Mouse (Mus musculus): ENCODE measurements around the gene Wdr75. TPM values are rescaled to one million over a fixed set of nuclear protein-coding genes. Genes with fewer than 3 reads are reported as not detected.

Wdr75 gene
- 62.7 and 66.0 TPM in 2 replicates for polyA plus RNA-seq (2014; fragmentation: Nextera tagmentation; extraction: Ambion mirVana)

DNA sequence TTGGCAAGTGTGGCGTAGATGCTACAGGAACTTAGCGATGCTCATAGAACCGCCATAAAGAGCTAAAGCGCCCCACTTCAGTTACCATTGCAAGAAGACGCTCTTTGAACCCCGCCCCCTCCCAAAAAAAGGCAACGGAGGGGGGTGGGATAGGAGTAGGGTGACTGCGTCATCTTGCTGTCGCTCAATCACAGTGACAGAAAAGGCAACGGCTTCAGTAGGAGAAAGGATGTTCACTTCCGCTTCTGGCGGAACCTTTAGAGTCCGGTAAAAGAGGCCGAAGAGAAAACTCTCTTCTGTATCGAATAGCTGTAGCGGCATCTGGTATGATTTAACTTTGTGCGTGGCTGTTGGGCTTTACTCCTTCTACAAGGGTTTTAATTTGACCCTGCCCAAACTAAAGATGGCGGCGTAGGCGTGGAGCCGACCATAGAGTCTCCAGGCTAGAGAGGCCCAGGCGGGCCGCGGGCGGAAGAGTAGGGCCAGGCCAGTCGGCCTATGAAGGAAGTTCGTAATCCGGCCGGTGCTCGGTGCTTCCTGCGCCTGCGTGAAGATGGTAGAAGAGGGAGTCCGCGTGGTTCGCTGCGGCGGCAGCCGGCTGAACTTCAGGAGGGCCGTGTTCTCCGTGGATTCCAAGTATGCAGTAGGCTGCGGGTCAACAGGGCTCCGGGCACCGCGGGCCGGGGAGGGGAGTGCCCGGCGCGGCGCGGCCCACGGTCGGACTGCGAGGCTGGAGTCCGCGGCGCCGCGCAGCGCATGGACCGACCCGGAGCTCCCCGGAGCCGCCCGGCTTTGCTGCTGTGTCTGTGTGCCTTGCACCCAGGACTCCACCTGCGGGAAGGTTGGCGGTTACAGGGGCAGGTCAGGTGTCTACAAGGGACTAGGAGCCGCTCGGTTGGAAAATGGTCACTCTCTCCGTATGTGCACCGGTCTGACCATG is at the start of gene Wdr75:
Gene Wdr75 (plus strand): TSS at position 198 of the 940 bp plus-strand sequence.
- no peaks in the 10 kb centered on the region for H3K27me3 ChIP-seq (ENCODE audit: control insufficient read depth, insufficient read depth, low read length)
- H3K9me3 ChIP-seq (ENCODE audit: control insufficient read depth, low read length): no peaks in the 10 kb centered on the region
- peaks cover 15% of the 10 kb centered on the region for H3K4me1 ChIP-seq (ENCODE audit: control insufficient read depth, insufficient read depth, low read length)
- ATAC-seq (ENCODE audit: low FRiP score, low TSS enrichment): peak; percentile 99
- under 1% methylated on average over 70 of the region's 70 CpGs for WGBS
- peak within 1 kb of the TSS; percentile 80 for H3K9ac ChIP-seq (replicated peaks; ENCODE audit: low read length)
- peak within 1 kb of the TSS; percentile 85 for H3K4me2 ChIP-seq (ENCODE audit: low read length)
- peak; percentile 98 for DNase-seq
- peak within 1 kb of the TSS; percentile 92 for H3K4me3 ChIP-seq (replicated peaks; ENCODE audit: low read depth, low read length)
- peaks cover 7% of the 10 kb centered on the region for H3K36me3 ChIP-seq (ENCODE audit: control insufficient read depth, insufficient read depth, low read length)
- peak within 1 kb of the TSS; percentile 93 for H3K27ac ChIP-seq (replicated peaks; ENCODE audit: low read depth, low read length)

DNA sequence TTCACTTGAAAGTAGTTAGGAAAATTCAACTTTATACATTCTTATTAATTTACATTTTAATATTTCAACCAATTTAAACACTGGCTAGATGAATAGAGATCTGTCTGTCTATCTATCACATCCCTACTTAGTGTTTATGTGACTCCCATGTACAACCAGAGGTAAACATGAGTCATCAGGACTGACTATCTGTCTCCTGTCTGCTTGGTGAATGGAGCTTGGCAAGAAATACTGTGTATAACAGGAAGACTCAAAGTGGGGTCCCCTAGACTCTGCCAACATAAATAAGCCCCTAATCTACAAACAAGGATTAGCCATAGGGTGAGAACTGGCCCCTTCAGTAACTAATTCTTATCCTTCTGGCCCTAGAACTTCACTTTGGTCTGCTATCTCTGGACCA is 39.1 kb upstream of the Wdr75 start:
- H3K27me3 ChIP-seq (ENCODE audit: control insufficient read depth, insufficient read depth, low read length): no peaks in the 10 kb centered on the region
- no peak overlapping the region for H3K9ac ChIP-seq (replicated peaks; ENCODE audit: low read length)
- H3K27ac ChIP-seq (replicated peaks; ENCODE audit: low read depth, low read length): no peak overlapping the region
- H3K4me3 ChIP-seq (replicated peaks; ENCODE audit: low read depth, low read length): no peak overlapping the region
- H3K36me3 ChIP-seq (ENCODE audit: control insufficient read depth, insufficient read depth, low read length): no peaks in the 10 kb centered on the region
- H3K9me3 ChIP-seq (ENCODE audit: control insufficient read depth, low read length): no peaks in the 10 kb centered on the region
- ATAC-seq (ENCODE audit: low FRiP score, low TSS enrichment): no peak
- no peaks in the 10 kb centered on the region for H3K4me1 ChIP-seq (ENCODE audit: control insufficient read depth, insufficient read depth, low read length)
- no peak overlapping the region for H3K4me2 ChIP-seq (ENCODE audit: low read length)
- DNase-seq: no peak

DNA sequence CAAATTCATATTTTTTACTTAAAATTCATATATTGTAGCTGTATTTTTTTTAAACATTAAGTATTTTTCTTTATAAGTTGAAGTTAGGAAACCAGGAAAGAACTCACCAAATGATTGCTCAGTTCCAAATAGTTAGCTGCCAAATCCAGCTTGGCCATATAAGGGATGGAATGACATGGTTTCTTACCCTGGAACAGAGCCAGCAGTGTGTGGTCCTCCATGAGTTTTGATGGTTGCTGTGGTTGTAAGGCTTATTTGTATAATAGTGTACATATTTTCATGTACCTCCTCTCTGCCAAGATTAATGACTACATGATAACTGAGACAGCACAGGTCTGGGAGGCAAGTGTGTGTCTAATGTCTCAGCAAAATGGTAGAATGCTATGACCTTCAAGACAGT is 38.3 kb upstream of the Wdr75 start:
- ATAC-seq (ENCODE audit: low FRiP score, low TSS enrichment): no peak
- H3K9ac ChIP-seq (replicated peaks; ENCODE audit: low read length): no peak overlapping the region
- H3K9me3 ChIP-seq (ENCODE audit: control insufficient read depth, low read length): no peaks in the 10 kb centered on the region
- no peak overlapping the region for H3K27ac ChIP-seq (replicated peaks; ENCODE audit: low read depth, low read length)
- H3K4me3 ChIP-seq (replicated peaks; ENCODE audit: low read depth, low read length): no peak overlapping the region
- no peak overlapping the region for H3K4me2 ChIP-seq (ENCODE audit: low read length)
- H3K36me3 ChIP-seq (ENCODE audit: control insufficient read depth, insufficient read depth, low read length): no peaks in the 10 kb centered on the region
- no peak for DNase-seq
- H3K4me1 ChIP-seq (ENCODE audit: control insufficient read depth, insufficient read depth, low read length): no peaks in the 10 kb centered on the region
- H3K27me3 ChIP-seq (ENCODE audit: control insufficient read depth, insufficient read depth, low read length): no peaks in the 10 kb centered on the region

DNA sequence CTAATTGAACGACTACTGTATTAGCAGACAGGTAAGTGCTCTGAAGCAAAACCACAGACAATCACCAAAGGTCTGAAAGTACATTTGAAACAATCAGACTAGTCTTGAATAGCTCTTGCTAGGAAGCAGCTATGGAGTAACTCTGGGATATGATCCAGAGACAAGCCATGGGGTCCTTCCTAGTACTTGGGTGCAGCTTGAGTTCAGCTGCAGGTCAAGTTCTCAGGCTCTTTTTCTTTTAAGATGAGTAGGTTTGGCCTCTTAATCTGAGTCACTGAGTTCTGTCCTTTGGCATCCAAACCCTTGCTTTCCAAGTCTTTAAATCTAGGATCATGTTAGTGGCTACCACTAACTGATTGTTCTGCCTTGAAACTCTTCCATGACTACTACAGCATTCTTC is 37.0 kb upstream of the Wdr75 start:
- H3K9ac ChIP-seq (replicated peaks; ENCODE audit: low read length): no peak overlapping the region
- H3K9me3 ChIP-seq (ENCODE audit: control insufficient read depth, low read length): no peaks in the 10 kb centered on the region
- H3K27ac ChIP-seq (replicated peaks; ENCODE audit: low read depth, low read length): no peak overlapping the region
- no peaks in the 10 kb centered on the region for H3K4me1 ChIP-seq (ENCODE audit: control insufficient read depth, insufficient read depth, low read length)
- no peaks in the 10 kb centered on the region for H3K27me3 ChIP-seq (ENCODE audit: control insufficient read depth, insufficient read depth, low read length)
- H3K4me3 ChIP-seq (replicated peaks; ENCODE audit: low read depth, low read length): no peak overlapping the region
- ATAC-seq (ENCODE audit: low FRiP score, low TSS enrichment) (no peak), DNase-seq (no peak)
- WGBS: 79% methylated on average over 1 of the region's 1 CpGs
- no peaks in the 10 kb centered on the region for H3K36me3 ChIP-seq (ENCODE audit: control insufficient read depth, insufficient read depth, low read length)
- H3K4me2 ChIP-seq (ENCODE audit: low read length): no peak overlapping the region

DNA sequence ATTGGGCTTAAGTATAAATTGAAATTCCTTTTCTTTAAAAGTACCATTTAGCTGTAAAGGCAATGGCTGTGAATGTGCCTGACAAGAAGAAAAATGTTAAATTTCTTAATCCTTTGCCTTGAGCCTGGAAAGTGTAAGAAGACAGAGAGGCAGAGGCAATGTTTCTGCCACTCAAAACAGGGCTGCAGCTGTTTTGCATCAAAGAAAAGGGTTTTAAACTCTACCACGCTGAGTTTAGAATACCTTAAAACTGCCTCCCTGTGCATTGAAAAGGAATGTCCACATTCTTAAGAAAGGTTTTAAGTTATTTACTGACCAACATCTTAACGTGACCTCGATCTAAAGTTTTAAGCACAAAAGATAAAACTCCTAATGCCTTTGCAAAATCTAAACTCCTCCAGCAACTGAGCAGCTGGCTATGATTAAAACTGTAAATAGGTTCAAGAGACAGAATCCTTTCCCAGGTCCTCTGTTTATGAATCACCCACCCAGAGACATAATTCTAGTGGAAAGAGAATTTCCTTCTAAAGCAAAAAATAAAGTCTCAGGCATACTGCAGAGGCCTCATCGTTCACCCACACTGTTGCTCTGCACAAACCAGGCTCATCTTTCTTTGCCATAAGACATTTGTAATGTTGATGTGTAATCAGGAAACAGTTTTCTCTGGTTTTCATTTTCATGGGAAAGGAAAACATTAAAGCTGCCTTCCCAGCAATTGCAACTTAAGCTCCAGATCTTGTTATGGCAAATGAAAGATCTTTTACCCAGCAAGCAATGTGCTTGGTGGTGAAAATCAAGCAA is 34.1 kb upstream of the Wdr75 start:
- no peak overlapping the region for H3K4me2 ChIP-seq (ENCODE audit: low read length)
- WGBS: 51% methylated on average over 4 of the region's 4 CpGs
- no peaks in the 10 kb centered on the region for H3K4me1 ChIP-seq (ENCODE audit: control insufficient read depth, insufficient read depth, low read length)
- H3K27me3 ChIP-seq (ENCODE audit: control insufficient read depth, insufficient read depth, low read length): no peaks in the 10 kb centered on the region
- H3K4me3 ChIP-seq (replicated peaks; ENCODE audit: low read depth, low read length): no peak overlapping the region
- no peaks in the 10 kb centered on the region for H3K9me3 ChIP-seq (ENCODE audit: control insufficient read depth, low read length)
- ATAC-seq (ENCODE audit: low FRiP score, low TSS enrichment): no peak
- no peaks in the 10 kb centered on the region for H3K36me3 ChIP-seq (ENCODE audit: control insufficient read depth, insufficient read depth, low read length)
- H3K27ac ChIP-seq (replicated peaks; ENCODE audit: low read depth, low read length): no peak overlapping the region
- DNase-seq: no peak
- H3K9ac ChIP-seq (replicated peaks; ENCODE audit: low read length): no peak overlapping the region

DNA sequence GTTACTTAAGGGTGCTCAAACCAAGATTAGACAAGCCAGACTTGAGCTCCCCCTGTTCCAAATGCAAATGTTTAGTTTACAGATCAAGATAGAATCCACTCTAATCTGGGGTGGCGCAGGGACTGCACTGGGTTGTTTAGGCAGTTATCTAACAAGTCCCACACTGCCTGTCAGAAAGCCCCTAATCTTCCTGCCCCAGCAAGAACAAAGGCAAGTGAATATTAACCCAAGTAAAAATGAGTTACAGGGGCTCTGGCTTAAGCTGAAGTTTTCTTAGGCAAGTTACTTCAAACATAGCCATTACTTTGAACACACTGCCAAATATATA is 33.5 kb upstream of the Wdr75 start:
- no peaks in the 10 kb centered on the region for H3K4me1 ChIP-seq (ENCODE audit: control insufficient read depth, insufficient read depth, low read length)
- no peaks in the 10 kb centered on the region for H3K27me3 ChIP-seq (ENCODE audit: control insufficient read depth, insufficient read depth, low read length)
- H3K9ac ChIP-seq (replicated peaks; ENCODE audit: low read length): no peak overlapping the region
- no peak for DNase-seq
- no peaks in the 10 kb centered on the region for H3K9me3 ChIP-seq (ENCODE audit: control insufficient read depth, low read length)
- no peak for ATAC-seq (ENCODE audit: low FRiP score, low TSS enrichment)
- no peaks in the 10 kb centered on the region for H3K36me3 ChIP-seq (ENCODE audit: control insufficient read depth, insufficient read depth, low read length)
- 65% methylated on average over 1 of the region's 1 CpGs for WGBS
- H3K4me3 ChIP-seq (replicated peaks; ENCODE audit: low read depth, low read length): no peak overlapping the region
- H3K4me2 ChIP-seq (ENCODE audit: low read length): no peak overlapping the region
- H3K27ac ChIP-seq (replicated peaks; ENCODE audit: low read depth, low read length): no peak overlapping the region

DNA sequence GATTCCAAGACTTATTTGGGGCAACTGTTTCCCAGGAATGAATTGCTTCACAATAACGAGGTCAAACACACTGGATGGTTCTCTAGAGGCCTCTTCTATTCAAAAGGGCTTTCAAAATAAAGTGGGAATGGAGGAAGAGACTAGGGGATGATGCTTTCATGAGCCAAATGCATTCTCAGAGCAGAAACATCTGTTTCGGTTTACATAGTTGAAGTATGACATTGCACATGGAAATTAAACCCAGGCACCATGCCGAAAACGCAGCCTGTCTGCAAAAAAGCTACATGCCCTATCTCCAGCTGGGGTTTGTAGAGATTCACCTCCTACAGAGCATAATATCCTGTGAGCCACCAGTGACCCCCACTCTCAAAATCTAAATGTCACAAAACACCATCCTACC is 29.3 kb upstream of the Wdr75 start:
- no peaks in the 10 kb centered on the region for H3K9me3 ChIP-seq (ENCODE audit: control insufficient read depth, low read length)
- ATAC-seq (ENCODE audit: low FRiP score, low TSS enrichment) (no peak), DNase-seq (no peak)
- 81% methylated on average over 4 of the region's 4 CpGs for WGBS
- no peaks in the 10 kb centered on the region for H3K4me1 ChIP-seq (ENCODE audit: control insufficient read depth, insufficient read depth, low read length)
- H3K27me3 ChIP-seq (ENCODE audit: control insufficient read depth, insufficient read depth, low read length): no peaks in the 10 kb centered on the region
- no peak overlapping the region for H3K4me2 ChIP-seq (ENCODE audit: low read length)
- H3K27ac ChIP-seq (replicated peaks; ENCODE audit: low read depth, low read length): no peak overlapping the region
- H3K9ac ChIP-seq (replicated peaks; ENCODE audit: low read length): no peak overlapping the region
- no peaks in the 10 kb centered on the region for H3K36me3 ChIP-seq (ENCODE audit: control insufficient read depth, insufficient read depth, low read length)
- no peak overlapping the region for H3K4me3 ChIP-seq (replicated peaks; ENCODE audit: low read depth, low read length)

DNA sequence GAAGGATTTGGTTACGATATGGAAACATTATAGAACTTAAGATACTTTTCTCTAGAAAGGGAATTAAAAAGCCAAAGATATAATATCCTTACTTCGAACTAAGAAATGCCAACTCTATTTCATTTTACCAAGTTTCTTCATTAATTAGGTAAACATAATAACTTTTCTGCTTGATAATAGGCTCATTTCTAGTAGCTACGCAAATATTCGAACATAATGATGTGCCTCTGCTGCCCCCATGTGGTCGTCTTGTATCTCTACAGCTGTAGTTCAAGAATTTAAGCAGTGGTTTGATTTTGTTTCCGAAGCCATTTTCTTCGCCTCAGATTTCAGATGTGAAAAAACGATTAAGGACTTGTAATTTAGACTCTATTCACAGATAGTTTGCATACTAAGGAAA is 28.8 kb upstream of the Wdr75 start:
- no peaks in the 10 kb centered on the region for H3K27me3 ChIP-seq (ENCODE audit: control insufficient read depth, insufficient read depth, low read length)
- DNase-seq (peak; percentile 91), ATAC-seq (ENCODE audit: low FRiP score, low TSS enrichment) (no peak; the same call in 1 of the 2 replicates)
- H3K4me1 ChIP-seq (ENCODE audit: control insufficient read depth, insufficient read depth, low read length): no peaks in the 10 kb centered on the region
- no peak overlapping the region for H3K27ac ChIP-seq (replicated peaks; ENCODE audit: low read depth, low read length)
- no peak overlapping the region for H3K9ac ChIP-seq (replicated peaks; ENCODE audit: low read length)
- H3K4me3 ChIP-seq (replicated peaks; ENCODE audit: low read depth, low read length): no peak overlapping the region
- H3K36me3 ChIP-seq (ENCODE audit: control insufficient read depth, insufficient read depth, low read length): no peaks in the 10 kb centered on the region
- no peak overlapping the region for H3K4me2 ChIP-seq (ENCODE audit: low read length)
- 33% methylated on average over 8 of the region's 8 CpGs for WGBS
- no peaks in the 10 kb centered on the region for H3K9me3 ChIP-seq (ENCODE audit: control insufficient read depth, low read length)
